Mouse (Mus musculus) gastrocnemius, adult 8-10 months (tissue): ENCODE results near the gene Ralgapa2. TPM values are rescaled to one million over a fixed set of nuclear protein-coding genes. Genes with fewer than 3 reads are reported as not detected.
A peak's percentile ranks its signal among the peaks of the same experiment; 100 is the strongest.

Experiments
- DNase-seq, 2 experiments: peaks; one replicate each; pipeline ENCODE4 v3.0.0; 2022; ENCODE audit warnings: low spot score in 2 of 2
- total RNA-seq, 4 experiments: library from RNA; stranded (reverse); gene quantifications; 2 replicates each; pipeline ENCODE4 v1.2.4; 2022

Ralgapa2 gene
- total RNA-seq, 4 experiments from 2014 or later = 7.3 to 10.3 (median 7.8) TPM

DNA sequence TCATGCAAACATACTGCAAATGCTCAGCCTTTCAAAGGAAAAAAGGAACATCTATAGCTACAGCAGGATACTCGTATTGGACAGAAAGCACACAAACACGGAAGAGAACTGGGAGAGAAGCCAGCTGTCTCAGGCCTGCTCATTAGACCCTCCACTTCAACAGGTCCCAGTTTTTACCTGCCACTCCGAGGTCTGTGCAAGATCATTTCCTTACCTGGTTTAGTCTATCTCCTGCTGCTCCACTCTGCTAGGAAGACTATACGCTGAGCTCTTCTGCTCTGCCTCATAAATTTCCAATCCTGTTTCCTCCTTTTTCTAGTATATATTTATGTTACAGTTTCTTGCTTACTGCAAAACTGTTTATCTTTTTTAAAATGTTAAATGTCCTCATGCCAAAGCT, 70.4 kb downstream of the Ralgapa2 start:
- no peak for DNase-seq

DNA sequence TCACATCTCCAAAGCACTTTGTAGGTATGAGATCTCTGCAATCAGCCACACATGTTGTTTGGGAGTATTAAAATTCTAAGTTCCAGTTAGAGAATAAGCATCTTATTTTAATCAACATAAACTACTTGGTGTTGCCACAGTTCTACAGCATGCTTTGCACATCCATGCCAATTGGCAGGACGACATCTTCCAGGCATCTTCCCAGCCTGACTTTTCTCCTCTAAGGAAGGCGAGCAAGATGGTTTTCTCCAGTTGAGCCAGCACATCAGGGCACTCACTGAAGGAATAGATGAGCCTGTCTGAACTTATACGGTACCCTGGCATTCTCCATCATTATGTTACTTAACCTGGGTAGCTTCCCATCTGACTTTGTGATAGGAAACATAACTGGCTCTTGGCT, 83.4 kb downstream of the Ralgapa2 start:
- no peak for DNase-seq

DNA sequence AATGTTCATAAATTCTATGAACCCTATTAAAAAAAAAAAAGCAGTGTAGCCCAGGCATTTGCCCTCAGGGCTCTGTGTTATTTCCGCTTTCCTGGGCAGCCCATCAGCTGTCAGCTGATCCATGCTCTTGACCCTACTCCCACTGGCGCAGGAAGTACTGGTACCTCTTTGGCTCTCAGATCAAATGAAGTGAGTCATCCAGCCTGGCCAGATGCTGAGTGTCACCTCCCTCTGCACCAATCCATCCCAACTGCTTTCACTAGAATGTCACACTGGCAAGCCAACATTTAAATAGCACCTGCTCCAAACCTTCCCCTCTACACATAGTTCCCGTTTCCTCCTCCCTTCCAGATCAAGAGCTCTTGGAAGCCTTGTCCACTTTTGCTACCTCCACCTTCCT, 84.8 kb downstream of the Ralgapa2 start:
- no peak for DNase-seq

DNA sequence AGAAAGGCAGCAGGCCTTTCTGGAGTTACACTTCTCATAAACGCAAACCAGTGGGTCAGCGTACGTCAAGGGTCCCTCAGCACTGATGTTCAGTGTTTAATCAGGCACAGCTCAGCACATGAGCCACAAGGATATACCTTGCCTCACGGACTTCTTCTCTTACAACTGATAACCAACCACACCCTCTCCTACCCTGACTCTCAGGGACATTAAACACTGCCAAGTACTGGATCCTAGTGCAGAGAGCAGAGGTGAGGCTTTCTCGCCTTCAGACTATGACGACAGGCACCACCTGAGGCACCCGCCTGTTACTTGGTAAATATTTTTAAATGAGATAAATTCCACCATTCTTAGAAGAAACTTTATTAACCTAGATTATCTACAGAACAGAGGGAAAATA, 85.8 kb downstream of the Ralgapa2 start:
- no peak for DNase-seq

DNA sequence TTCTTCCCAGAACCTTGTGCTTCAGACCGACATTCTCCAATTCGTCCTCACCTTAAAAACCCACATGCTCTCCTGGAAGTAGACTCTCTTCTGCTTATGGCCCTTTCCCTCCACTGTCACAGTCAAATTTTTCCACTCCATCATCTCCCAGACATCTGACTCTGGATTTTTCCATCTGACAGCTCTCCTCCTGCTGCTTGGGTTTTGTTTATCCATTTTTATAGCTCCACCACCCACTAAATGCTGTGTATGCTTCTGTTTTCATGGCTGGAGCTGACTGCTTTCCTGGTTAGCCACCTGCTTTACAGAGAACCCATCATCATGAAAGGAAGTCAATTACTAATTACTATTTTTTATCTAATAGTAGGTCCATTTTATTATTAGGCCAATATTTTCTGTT, 86.9 kb downstream of the Ralgapa2 start:
- no peak for DNase-seq

DNA sequence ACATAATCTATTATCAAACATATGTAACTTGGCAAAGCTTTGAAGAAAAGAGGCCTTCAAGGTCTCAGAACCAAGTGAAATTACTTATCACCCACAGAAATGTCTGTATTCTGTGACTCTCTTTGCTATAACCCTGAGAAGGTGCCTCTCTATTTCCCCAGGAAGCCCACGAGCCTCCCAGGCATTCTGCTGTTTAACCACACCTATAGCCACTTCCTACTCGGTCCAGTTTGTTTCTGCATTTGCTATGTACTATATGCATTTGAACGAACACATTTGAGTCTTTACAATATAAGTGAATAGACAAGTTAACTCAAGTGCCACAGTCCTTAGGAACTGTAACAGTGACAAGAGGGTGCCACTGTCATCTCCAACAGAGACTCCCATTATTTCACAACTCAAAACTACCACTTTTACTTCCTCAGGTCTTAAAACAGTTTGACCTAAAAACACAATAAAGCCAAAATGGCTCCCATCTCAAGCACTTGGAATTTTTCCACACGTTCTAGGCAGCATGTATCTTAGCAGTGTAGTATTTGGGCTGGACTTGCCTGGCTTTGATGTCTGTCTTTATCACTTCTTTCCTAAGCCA, 88.3 kb downstream of the Ralgapa2 start:
- DNase-seq = no peak

DNA sequence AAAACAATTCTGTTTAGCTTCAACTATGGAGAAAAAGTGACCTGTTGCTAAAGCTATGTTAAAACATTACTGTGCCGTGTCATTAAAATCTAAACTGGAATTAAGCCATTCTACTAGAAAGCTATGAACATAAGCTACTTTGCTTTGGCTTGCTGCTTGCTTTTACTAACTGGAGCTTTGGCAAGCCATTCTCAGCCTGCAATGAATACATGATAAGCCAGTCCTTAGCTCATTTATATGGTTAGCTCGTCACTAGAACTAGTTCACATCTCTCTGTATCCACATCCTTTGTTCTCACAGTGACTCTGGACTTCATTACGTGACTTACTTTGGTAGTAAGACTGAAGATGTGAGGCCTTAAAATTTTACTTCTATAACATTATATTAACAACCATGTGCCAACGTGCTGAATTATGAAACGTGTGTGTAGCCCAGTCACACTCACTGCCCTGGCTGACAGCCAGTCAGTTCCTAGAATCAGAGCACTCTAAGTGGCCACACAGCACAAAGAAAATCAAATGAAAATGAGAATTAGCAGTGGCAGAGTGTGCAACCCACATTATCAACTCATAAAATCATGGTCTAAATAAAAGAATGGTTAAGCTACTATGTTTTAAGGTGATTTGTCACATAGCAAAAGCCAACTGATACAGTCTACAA, 89.0 kb downstream of the Ralgapa2 start:
- DNase-seq = no peak

DNA sequence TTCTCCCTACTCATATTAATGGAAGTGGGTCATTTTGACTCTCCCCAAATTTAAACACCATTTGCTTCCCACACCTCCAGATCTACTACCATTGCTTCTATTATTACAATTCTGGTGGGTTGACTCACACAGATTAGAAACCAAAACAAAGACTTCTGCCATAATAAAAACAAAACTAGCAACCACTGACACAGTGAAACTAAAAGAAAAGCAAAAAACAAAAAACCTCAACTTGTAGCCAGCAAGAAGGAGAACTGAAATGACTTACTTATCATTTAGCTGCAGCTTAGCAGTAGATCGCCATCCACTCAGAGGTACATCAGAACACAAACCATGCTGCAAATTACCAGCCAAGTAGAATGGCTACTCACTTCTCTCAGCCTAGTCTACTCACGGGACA, 95.9 kb downstream of the Ralgapa2 start:
- DNase-seq = no peak

DNA sequence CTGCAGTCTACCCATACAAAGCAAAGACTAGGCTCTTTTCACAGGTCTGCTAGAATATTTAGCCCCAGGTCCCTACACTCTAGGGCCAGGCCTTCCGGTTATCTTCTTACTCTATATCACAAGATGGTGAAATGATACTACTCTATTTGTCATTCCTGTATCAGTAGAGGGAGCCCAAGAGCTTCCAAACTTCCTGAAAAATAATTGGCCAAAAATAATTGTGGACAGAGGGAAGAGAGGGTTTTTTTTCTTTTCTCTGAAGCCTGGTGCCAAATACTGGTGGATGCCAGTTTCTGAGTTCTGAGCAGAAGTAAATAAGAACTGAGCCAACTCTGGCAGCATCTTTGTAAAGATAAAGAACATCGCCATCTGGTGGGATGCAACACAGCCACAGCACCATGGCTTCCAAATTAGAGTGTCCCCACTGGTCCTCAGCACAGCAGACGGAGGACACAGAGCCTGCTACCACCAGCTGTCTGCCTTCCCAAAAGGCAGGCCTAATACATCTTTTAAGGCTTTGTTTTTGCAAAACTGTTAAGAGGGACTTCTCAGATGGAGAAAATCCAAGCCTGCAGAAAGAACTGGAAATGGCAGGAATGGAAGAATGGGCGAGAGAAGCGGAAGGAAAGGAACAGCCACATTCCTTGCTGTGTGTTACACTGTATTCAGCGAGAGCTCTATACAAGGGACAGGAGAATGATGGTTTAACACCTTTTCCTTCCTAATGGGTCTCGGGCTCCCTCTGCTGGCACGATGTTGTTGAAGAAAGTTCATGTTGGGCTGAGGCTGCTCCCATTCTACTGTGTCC, 97.5 kb downstream of the Ralgapa2 start:
- peak; percentile 20 to 30 for DNase-seq

DNA sequence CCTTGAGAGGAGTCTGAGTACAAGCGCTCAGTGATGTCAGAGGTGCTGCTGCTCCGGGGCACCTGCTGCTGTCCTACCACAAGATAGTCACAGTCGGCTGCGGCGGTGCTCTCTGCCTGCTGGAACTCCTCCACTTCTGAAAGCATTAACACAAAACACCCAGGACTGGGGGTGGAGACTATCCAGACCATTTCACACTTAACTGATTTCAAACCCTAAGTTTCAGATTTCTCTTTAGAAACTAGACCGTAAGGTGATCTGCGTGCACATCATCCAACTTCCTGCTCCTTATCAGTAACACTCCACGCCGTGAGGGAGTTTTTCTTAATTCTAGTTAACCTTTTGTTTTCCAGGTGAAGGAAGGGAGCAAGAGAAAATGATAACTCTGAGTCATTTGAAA, 99.4 kb downstream of the Ralgapa2 start:
- no peak for DNase-seq

DNA sequence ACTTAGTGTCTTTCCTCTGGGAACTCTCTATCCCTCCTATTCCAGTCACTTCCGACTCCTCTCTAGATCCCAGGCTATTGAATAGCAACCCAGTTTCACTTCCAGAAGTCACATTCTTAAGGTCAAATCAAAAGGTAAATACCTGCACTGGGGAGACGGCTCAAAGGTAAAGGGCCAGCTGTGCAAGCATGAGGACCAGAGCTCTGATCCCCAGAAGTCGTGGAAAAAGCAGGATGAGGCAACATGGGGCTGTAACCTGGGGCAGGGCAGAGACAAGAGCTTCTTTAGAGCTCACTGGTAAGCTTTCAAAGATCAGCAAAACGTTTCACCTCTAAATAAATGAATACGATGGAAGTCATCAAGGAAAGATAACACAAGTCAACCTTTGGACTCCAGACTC, 100.2 kb downstream of the Ralgapa2 start:
- no peak for DNase-seq

DNA sequence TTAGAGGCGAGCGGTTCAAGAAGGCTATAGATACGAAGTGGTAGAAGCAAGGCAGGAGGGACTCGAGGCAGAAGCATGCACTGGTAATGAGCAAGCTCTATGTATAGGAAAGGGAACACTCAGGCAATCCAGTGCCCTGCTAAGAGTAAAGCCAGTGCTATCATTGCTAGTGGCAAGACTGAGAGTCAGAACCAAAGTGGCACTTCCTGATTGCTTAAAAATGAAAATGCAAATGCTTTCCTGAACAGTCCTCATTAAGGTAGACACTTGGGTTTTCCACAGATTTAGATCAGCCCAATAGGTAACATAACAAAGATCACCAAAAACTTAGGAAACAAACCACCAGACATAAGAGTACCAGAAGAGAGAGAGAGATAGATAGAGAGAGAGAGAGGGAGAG, 105.1 kb downstream of the Ralgapa2 start:
- no peak for DNase-seq

DNA sequence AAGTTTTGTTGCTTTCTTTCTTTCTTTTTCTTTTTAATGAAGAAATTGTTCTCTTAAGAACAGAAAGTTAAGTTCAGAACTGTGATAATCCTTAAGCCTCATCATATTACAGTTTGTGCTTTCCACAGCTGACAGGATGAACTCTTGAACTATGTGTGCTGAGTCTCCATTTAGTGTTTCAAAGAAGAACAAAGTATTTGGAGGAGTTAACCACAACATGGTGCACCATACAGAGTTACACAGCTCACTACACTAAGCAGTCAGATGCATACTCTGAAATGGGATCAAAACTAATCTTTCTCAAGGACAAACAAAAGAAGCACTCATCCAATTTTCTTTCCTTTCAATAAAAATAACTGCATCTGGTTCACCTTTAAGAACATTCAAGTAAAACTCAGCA, 110.6 kb downstream of the Ralgapa2 start:
- DNase-seq = no peak

DNA sequence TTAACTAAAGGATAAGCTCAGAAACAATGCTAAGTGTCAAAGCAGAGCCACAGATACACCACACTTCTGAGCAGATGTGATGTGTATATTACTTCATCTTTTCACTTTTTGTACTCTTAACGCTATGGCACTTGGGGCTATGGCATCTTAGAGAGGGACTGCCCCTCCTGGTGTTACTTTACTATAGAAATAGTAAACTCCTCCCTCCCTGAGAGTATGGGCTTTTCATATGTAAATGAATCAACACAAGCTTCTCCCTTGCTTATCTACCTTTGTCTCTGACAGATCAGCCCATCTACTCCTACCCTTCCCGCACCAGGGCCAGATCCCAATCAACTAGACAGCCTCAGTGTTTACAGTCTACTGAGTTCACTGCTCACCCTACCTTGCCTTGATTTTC, 111.4 kb downstream of the Ralgapa2 start:
- no peak for DNase-seq

DNA sequence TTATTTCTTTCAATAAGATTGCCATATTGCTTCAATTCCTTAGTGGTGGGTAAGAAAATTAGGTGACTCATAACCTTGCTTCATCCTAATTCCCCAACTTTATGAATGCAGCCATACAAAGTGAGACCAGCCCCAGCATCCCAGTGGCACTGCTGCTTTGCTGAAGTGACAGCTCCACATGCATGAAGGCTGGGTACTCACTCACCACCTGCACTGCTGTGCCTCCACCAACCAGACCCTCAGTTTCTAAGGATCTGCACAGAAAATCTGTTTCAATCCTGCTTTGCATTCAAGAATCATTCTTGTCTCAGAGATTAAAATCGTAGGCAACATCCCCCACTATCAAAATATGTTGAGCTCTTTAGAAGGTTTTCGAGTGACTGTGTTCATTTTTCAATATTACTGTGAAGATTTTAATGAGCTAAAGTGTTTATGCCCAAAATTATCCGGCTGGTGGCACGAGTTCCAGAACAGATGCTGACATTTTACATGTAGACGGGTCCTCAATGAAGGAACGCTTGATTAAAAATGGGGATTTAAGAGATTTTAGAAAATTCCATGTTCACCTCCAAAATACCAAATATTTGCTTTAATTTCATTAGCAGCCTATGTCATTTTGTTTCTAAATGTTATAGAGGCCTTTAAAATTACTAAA, 113.8 kb downstream of the Ralgapa2 start:
- DNase-seq = no peak

DNA sequence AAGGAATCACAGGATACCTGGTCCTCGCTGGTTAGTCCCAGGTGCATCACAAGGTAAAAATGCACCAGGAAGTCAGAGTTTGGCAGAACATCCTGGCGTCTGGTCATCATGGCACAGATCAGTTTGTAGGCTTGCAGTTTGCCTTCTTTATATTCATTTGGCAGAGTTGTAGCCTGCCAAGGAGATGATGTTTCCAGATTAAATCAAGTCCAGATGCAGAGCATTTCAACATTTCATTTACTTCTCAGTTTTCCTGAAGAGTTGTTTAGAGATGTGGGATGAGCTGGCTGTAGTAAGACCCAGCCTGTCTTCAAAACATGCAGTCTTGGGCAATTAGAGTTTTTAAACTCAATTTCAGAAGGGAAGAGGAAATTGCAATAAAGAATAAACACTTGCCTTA, 124.9 kb downstream of the Ralgapa2 start:
- DNase-seq = no peak

DNA sequence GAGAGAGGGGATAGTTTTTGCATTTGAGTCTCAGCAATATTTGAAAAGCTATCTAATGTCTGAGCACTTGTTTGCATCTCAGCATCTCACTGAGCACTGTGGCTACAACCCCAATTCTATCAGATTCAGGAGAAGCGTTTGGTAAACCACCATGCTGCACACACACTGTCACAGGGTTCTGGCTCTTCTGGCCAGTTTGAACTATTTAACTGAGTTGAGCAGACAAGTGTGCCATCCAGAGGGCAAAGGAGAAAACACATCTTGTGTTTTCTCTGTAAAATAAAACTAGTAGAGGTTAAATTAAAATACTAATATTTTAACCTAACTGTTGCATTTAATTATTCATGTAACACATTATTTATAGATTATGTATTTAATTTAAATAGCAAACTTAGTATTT, 127.6 kb downstream of the Ralgapa2 start:
- no peak for DNase-seq

DNA sequence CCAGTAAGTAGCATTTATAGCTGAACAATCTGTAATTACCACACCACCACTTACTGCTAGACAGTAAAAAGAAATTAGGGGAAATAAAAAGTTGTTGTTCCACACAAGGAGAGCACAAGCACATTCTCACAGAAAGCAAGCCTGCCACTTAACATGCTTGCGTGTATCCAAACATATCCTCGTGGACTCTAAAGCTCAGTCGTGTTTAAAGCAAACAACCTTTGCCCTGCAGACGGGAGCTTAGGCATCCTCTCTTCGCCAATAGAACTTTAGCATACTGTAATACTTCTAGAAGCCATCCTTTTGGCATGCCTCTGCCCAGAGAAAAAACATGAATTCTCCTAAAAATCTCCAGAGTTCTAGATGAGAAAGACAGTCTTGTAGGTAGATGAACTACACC, 135.9 kb downstream of the Ralgapa2 start:
- DNase-seq = no peak

DNA sequence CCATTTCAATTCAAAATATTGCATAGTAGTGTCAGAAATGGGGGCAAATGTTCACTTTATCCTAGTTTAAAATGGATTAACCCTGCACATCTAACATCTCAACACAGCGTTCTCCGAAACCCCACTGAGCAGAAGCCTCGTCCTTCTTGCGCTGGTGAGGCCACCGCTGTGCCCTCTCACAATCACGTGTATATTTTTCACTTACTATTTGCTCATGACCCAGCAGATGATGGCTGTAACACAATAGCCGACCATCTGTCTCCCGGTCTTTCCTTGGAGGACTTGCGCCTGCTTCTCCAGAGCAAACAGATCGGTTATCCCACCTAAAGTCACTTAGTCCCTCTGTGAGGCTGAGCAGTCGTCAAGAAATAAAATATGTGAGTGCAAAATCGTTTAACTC, 146.0 kb downstream of the Ralgapa2 start:
- DNase-seq = no peak

DNA sequence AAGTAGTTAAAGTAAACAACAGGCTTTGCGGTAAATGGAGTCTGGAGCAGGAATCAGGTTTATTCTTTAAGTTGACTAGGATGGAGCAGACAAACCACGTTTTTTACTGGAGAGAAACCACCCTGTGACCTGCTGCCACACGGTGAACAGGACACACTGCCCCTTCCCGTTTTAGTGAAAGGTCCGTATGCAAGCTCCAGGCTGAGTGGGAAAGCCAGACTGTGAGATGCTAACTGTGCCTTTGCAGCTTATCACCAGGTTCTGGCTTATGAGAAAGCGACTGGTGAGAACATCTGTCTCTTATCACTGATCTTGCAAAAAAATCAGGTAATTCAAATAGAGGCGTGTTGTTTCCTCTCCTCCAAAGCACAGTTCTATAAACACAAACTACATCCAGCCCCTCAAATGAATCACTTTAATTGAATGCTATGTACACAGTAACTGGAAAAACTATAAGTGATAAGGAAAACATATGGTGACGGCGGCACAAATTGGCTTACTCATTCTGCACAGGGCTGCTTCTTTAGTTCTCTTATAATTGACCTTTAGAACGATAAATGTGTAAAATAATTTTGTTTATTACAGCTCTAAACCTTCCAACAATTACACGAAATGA, 146.7 kb downstream of the Ralgapa2 start:
- no peak for DNase-seq

DNA sequence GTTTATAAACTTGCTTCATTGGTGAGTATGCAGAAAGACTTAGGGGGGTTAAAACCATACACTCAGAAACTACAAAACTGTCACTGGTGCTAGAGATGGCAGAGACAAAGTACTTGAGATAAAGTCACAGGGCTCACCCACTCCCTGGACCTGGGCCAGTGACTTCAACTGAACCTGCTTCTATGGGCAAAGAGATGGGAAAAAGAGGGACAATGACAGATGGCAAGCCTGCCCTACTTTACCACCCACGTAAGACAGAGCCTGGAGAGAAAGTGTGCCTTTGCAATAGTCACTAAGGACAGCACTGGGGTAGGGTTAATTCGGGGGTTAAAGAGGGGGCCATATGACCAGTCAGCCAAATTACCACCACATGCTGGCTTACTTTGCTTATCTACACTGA, 148.7 kb downstream of the Ralgapa2 start:
- DNase-seq = no peak

DNA sequence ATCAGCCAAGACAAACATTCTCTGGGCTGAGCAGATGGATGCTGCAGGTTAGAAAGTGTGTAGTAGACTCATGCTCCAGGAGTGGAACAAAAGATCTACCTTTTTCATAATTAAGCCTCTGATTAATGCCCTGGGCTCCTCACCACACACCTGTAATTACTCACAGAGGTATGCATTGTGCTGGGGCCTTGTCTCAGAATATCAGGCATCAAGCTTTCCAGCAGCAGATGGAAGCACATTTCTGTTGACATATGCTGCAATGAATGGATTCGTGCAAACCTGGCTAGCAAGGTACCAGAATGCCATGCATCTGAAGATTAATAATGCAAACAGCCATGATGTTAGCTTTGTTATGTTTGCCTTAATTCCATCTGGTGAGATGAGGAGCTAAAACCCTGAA, 149.2 kb downstream of the Ralgapa2 start:
- DNase-seq = no peak
